Mouse (Mus musculus) bone marrow, adult 2 months (tissue): ENCODE results near the gene Slc48a1.

Experiments
- CTCF ChIP-seq: fragments of 200-500 bp; IDR thresholded peaks from 2 replicates; pipeline ENCODE4 v1.5.1; 2011; ENCODE audit warnings: low read length, control low read depth; ENCODE audit not compliant: control insufficient read depth, insufficient read depth
- POLR2A ChIP-seq: fragments of 200-500 bp; IDR thresholded peaks from 2 replicates; pipeline ENCODE4 v1.6.1; 2011; ENCODE audit warnings: low read depth, mild to moderate bottlenecking, control low read depth, low read length, borderline replicate concordance; ENCODE audit not compliant: control insufficient read depth

GRCm38 (mm10) chr15:97830253-97830787, 52.0 kb downstream of the Slc48a1 start:
- TF ChIP-seq POLR2A (no peak), CTCF (no peak)
